Mouse (Mus musculus) 416B (cell line): ENCODE data around the gene Hyal1.

Source experiments
- DNase-seq: peaks from one replicate; pipeline ENCODE4 v3.0.0; 2011; ENCODE audit warnings: low read depth

Hyal1 gene

DNA sequence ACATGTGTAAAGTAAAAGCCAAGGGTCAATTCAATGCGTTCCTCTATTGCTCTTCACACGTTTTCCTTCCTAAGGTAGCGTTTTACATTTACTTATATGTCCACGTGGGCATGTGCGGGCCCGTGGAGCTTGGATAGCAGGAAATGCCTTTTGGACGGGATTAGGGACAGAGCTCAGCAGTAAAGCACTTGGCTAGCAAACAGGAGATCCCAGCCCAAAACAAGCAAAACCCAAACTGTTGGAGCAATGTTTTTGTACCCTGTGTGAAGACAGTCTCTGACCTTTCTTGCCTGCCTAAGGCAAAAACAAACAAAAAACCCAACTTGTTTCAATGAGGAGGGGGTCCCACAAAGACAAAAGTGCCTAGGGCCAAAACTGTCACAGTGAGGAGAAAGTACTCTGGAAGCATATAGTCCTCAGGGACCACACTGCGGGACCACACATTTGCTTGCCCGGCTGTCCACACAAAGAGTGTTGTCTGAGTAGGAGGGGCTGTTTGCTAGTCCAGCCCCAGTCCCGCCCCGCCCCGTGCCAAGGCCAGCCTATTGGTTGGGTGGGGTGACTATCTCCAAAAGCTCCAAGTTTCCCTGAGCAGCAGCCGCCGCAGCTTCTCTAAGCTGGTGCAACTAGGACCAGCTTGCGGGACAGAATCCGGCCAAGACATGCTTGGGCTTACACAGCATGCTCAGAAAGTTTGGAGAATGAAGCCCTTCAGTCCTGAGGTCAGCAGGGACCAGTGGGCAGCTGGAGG lies at the start of gene Hyal1:
TSS of gene Hyal1 (plus strand) at position 571 of the 751 bp plus-strand sequence.
- DNase-seq: peak; percentile 71

GRCm38 (mm10) chr9:107533791-107534407 lies 42.8 kb upstream of the Hyal1 start, which contains the start of gene Tmem115:
Gene Tmem115, plus strand, starts transcription at chr9:107533945.
- DNase-seq: peak; percentile 97

DNA sequence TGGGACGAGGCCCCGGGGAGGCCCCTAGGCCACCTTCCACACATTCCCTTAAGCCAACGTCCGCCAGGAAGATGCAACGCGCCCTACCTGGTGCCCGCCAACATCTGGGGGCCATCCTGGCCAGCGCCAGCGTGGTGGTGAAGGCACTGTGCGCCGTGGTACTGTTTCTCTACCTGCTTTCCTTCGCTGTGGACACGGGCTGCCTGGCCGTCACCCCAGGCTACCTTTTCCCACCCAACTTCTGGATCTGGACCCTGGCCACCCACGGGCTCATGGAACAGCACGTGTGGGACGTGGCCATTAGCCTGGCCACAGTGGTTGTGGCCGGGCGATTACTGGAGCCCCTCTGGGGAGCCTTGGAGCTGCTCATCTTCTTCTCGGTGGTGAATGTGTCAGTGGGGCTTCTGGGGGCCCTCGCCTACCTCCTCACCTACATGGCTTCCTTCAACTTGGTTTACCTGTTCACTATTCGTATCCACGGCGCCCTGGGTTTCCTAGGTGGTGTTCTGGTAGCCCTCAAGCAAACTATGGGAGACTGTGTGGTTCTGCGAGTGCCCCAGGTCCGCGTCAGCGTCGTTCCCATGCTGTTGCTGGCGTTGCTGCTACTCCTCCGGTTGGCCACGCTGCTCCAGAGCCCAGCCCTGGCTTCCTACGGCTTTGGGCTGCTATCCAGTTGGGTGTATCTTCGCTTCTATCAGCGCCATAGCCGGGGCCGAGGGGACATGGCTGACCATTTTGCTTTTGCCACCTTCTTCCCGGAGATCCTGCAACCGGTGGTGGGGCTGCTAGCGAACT lies 42.1 kb upstream of the Hyal1 start:
- peak; percentile 40 for DNase-seq

DNA sequence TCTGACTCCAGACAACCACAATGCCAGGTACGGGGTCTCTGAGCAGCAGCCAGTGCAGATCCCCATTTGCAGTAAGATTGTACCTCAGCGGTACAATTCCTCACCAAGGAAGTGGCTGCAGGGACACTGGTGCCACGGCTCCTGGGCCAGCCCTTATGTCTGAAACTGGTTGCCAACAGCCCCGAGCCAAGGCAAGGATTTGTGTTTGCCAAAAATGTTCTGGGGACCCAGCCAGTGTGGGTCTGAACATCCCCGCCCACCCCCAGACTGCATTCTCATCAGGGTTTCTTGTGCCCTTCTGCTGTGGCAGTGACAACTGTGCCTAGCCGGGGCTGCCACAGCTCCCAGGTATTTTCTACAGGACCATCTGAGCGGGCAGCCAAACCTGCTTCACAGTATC lies 38.5 kb upstream of the Hyal1 start:
- no peak for DNase-seq

- no peak for DNase-seq
Measured at GRCm38 (mm10) chr9:107538711-107539110, 38.0 kb upstream of the Hyal1 start.

GRCm38 (mm10) chr9:107539940-107540339 lies 36.8 kb upstream of the Hyal1 start:
- DNase-seq: no peak

DNA sequence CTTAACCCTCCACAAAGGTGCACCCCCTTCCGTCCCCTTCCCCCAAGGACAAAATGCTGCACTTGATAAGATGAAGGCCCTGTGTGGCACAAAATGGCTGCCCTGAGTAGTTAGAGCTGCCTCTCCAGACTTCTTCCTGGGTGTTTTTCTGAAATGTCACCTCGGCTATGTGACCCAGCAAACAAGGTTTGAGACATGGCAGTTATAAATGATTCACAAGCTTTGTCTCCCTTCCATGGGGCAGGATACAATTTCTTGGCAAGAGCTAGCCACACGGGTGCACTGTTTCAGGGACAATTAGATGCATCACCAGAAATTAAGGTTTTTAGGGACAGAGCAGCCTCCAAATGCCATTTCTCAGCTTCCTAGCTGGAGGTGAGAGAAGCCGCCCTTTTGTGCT lies 36.3 kb upstream of the Hyal1 start:
- DNase-seq: no peak

DNA sequence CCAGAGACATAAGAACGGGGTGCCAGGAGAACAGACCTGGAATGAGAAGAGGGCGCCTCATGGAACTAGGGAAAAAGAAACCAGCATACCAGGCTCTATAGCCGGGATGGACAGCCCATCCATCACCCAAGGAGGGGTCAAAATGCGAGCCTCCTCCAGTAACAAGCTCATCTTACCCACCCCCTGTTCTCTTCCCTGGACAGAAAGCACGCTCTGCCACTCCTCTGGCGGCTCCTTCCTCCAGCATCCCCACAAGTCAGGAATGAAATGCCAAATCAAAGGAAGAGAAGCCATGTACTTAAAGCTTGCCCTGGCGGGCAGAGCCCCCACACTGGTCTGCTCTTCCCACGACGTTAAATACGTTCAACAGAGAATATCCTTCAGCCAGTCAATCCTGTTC lies 35.7 kb upstream of the Hyal1 start:
- DNase-seq: no peak

DNA sequence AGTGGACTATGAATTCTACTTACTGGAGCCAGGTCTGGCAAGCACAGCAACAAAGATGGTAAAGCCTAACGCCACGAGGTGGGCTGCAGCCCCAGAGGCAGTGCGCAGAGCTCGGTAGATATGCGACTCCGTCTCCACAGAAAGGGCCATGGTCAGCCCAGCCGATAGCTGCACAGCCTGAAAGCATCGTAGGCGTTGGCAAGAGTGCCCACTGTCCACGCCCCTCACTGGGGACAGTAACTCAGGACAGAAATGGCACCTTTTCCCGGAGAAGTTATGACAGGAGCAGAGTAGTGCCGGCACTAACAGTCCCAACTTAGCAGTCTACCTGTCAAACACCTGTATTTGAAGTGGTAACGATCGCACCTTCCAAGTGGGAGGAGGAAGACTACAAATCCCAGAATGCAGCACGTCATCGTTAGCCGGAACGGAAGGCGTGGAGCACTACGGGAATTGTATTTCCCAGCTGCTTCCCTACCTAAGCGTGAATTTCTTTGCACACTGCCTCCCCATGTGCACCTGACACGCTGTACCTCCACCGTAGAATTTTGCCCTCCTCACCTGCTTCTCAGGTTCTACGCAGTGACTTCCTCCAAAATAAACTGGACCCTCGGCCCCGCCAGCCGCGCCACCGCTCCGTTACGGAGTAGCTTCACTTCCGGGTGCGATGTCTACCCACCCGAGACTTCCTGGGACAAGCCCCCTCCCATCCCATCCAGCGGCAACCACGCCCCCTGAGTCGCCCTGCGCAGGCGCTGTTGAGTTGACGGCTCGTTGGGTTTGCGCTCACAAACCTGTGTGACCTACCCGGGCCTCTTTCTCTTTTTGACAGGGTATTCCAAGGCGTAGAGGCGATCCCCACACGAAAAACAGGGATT lies 35.0 kb upstream of the Hyal1 start, which contains the start of the genes Cyb561d2 and Nprl2:
TSS of gene Cyb561d2 (minus strand) at position 720 of the 878 bp plus-strand sequence.
TSS of gene Nprl2 (plus strand) at position 753 of the 878 bp plus-strand sequence.
- DNase-seq: peak; percentile 96

DNA sequence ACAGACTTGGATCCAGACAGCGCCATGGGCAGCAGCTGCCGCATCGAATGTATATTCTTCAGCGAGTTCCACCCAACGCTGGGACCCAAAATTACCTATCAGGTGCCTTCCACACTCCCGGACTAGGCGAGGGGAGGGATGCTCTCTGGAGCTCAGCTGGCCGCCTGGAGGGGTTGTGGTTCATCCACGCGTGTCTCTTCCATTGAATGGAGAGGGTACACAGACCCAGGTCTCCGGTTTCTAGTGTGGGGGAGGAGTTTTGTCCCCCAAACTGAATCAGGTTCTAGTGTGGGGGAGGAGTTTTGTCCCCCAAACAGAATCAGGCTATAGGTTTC lies 34.4 kb upstream of the Hyal1 start:
- DNase-seq: no peak

DNA sequence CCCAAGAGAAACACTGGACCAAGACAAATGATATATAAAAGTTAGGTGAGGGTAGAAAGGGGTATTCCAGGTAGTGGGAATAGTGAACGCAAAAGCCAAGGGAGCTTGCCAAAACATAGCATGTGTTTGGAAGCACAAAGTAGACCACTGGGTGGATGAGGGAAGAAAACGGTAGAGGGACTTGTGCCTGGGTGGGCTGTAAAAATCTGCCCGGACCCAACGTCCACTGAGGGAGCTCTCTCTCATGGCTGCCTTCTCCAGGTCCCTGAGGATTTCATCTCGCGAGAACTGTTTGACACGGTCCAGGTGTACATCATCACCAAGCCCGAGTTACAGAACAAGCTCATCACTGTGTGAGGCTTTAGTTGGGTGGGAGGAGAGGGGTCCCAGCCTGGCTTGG lies 34.0 kb upstream of the Hyal1 start:
- no peak for DNase-seq

DNA sequence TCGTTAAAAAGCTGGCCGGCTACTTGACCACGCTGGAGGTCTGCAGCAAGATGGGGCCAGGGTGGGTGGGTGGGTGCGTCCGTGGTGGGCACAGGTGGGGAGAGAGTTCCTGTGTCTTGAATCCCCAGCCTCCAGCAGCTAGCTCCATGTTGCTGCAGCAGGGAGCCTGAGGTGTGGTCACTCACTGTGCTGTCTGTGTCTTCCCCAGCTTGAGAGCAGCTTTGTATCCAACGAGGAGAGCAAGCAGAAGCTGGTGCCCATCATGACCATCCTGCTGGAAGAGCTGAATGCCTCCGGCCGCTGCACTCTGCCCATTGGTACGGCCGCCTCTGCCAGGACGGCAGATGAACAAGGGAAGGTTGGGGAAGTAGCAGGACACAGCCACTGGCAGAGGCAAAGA lies 33.4 kb upstream of the Hyal1 start:
- DNase-seq: no peak

DNA sequence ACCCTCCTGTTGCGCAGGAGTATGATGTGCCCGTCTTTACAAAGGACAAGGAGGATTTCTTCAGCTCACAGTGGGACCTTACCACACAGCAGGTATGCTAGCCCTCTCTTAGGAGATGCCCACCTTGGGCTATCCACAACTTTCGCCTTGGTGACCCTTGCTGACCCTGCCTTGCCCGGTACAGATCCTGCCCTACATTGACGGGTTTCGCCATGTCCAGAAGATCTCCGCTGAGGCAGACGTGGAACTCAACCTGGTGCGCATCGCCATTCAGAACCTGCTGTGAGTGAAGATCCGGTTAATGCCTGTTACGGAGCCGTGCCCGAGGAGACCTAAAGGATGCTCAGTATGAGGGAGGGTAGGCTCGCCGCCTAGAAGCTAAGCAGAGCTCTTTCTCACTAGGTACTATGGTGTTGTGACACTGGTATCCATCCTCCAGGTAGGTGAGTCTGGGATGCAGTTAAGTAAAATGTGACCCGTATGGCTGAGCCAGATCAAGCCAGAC lies 32.5 kb upstream of the Hyal1 start:
- DNase-seq: no peak

DNA sequence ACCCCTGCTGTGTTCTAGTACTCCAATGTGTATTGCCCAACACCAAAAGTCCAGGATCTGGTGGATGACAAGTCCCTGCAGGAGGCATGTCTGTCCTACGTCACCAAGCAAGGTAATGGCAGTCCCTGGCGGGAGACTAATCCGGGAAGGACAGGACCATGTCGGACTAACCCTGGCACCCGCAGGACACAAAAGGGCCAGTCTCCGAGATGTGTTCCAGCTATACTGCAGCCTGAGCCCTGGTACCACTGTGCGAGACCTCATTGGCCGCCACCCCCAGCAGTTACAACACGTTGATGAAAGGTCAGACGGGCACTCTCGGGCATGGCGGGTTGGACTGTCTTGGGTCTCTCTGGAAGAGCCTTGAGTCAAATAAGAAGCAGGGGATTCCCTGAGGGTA lies 32.0 kb upstream of the Hyal1 start:
- DNase-seq: no peak

GRCm38 (mm10) chr9:107545199-107545598 lies 31.5 kb upstream of the Hyal1 start:
- DNase-seq: no peak

DNA sequence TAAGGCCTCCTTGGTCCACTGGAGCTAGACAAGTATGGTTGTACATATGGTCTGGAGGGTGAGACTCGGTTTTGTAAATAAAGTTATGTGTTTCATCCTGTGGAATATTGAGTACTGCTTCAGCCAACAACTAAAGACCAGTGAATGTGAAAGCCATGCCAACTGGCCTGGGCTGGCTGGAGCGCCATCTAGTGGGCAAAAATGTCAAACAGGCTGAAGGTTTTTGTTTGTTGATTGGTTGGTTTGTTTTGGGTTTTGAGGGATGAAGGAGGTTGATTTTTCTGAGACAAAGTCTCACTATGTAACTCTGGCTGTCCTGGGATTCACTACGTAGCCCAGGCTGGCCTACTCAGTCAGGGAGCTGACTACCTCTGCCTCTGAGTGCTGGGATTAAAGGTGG lies 31.1 kb upstream of the Hyal1 start:
- DNase-seq: peak; percentile 77

DNA sequence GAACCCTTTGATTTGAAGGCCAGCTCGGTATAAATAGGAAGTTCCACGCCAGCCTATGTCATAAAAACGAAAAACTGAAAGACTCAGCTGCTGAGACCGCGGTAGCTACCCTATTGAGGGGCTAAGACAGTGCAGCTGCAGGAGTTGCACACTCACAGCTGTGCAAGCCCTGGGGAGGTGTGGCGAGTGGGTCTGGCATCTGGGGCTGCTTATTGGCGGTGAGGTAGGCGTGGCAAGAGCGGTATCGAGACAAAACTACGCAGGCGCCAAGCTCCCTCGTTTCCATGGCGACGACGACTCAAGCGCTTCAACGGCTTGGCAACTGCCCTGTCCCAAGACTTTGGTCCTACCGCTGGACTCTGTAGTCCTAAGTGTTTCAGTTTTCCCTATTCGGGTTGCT lies 29.7 kb upstream of the Hyal1 start, which contains the start of gene Zmynd10:
TSS of gene Zmynd10 (plus strand) at position 273 of the 400 bp plus-strand sequence.
- no peak for DNase-seq

- DNase-seq: no peak
Measured at GRCm38 (mm10) chr9:107547957-107548356, 28.8 kb upstream of the Hyal1 start.

DNA sequence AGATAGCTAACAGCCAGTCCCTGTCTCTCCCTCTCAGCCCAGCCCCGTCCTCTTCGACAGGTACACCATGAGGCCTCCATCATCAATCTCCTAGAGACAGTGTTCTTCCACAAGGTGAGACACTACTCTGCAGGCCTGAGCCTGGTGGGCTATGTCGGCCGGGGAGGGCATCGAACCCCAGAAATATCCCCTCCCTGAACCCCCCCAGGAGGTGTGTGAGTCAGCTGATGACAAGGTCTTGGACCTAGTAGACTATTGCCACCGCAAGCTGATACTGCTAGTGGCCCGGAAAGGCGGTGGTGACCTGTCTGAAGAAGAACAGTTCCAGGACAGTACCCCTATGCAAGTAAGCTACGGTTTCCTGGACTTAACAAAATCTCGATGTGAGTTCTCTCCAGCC lies 27.9 kb upstream of the Hyal1 start:
- no peak for DNase-seq

- DNase-seq: no peak
Measured at GRCm38 (mm10) chr9:107549297-107550074, 27.2 kb upstream of the Hyal1 start.
